Mouse (Mus musculus): ENCODE measurements around the gene Lrmda. TPM values are rescaled to one million over a fixed set of nuclear protein-coding genes. Genes with fewer than 3 reads are reported as not detected.

The Lrmda gene
- polyA plus RNA-seq, 1 experiment: not detected

- DNase-seq (ENCODE audit: low read depth): peak; percentile 73
- TF ChIP-seq POLR2A (IDR thresholded peaks at IDR 0.05; ENCODE audit: borderline replicate concordance, extremely low read depth, insufficient read depth, insufficient read length, poor library complexity, severe bottlenecking) (no peak), CTCF (IDR thresholded peaks at IDR 0.05; ENCODE audit: borderline replicate concordance, extremely low read depth, insufficient read depth, insufficient read length) (no peak)
Observed at GRCm38 (mm10) chr14:22807324-22807723, 787.8 kb downstream of the Lrmda start.

GRCm38 (mm10) chr14:22807726-22808594 lies 788.4 kb downstream of the Lrmda start:
- DNase-seq (ENCODE audit: low read depth): peak; percentile 94
- TF ChIP-seq POLR2A (IDR thresholded peaks at IDR 0.05; ENCODE audit: borderline replicate concordance, extremely low read depth, insufficient read depth, insufficient read length, poor library complexity, severe bottlenecking): no peak
- peak; percentile 87 for TF ChIP-seq CTCF (IDR thresholded peaks at IDR 0.05; ENCODE audit: borderline replicate concordance, extremely low read depth, insufficient read depth, insufficient read length)

GRCm38 (mm10) chr14:22808595-22809166 lies 789.2 kb downstream of the Lrmda start:
- no peak for DNase-seq (ENCODE audit: low read depth)
- TF ChIP-seq POLR2A (IDR thresholded peaks at IDR 0.05; ENCODE audit: borderline replicate concordance, extremely low read depth, insufficient read depth, insufficient read length, poor library complexity, severe bottlenecking) (no peak), CTCF (IDR thresholded peaks at IDR 0.05; ENCODE audit: borderline replicate concordance, extremely low read depth, insufficient read depth, insufficient read length) (no peak)

- no peak for DNase-seq (ENCODE audit: low read depth)
- TF ChIP-seq CTCF (IDR thresholded peaks at IDR 0.05; ENCODE audit: borderline replicate concordance, extremely low read depth, insufficient read depth, insufficient read length) (no peak), POLR2A (IDR thresholded peaks at IDR 0.05; ENCODE audit: borderline replicate concordance, extremely low read depth, insufficient read depth, insufficient read length, poor library complexity, severe bottlenecking) (no peak)
Observed at GRCm38 (mm10) chr14:22809229-22809628, 789.7 kb downstream of the Lrmda start.

GRCm38 (mm10) chr14:22810531-22810930 lies 791.0 kb downstream of the Lrmda start:
- TF ChIP-seq CTCF (IDR thresholded peaks at IDR 0.05; ENCODE audit: borderline replicate concordance, extremely low read depth, insufficient read depth, insufficient read length): no peak
- no peak for TF ChIP-seq POLR2A (IDR thresholded peaks at IDR 0.05; ENCODE audit: borderline replicate concordance, extremely low read depth, insufficient read depth, insufficient read length, poor library complexity, severe bottlenecking)
- no peak for DNase-seq (ENCODE audit: low read depth)

- TF ChIP-seq CTCF (IDR thresholded peaks at IDR 0.05; ENCODE audit: borderline replicate concordance, extremely low read depth, insufficient read depth, insufficient read length) (no peak), POLR2A (IDR thresholded peaks at IDR 0.05; ENCODE audit: borderline replicate concordance, extremely low read depth, insufficient read depth, insufficient read length, poor library complexity, severe bottlenecking) (no peak)
- DNase-seq (ENCODE audit: low read depth): peak; percentile 20
Observed at GRCm38 (mm10) chr14:22812824-22813223, 793.3 kb downstream of the Lrmda start.

GRCm38 (mm10) chr14:22813389-22813788 lies 793.9 kb downstream of the Lrmda start:
- DNase-seq (ENCODE audit: low read depth): peak; percentile 59
- TF ChIP-seq POLR2A (IDR thresholded peaks at IDR 0.05; ENCODE audit: borderline replicate concordance, extremely low read depth, insufficient read depth, insufficient read length, poor library complexity, severe bottlenecking) (no peak), CTCF (IDR thresholded peaks at IDR 0.05; ENCODE audit: borderline replicate concordance, extremely low read depth, insufficient read depth, insufficient read length) (no peak)

GRCm38 (mm10) chr14:22814811-22815345 lies 795.4 kb downstream of the Lrmda start:
- no peak for DNase-seq (ENCODE audit: low read depth)
- no peak for TF ChIP-seq POLR2A (IDR thresholded peaks at IDR 0.05; ENCODE audit: borderline replicate concordance, extremely low read depth, insufficient read depth, insufficient read length, poor library complexity, severe bottlenecking)
- no peak for TF ChIP-seq CTCF (IDR thresholded peaks at IDR 0.05; ENCODE audit: borderline replicate concordance, extremely low read depth, insufficient read depth, insufficient read length)

GRCm38 (mm10) chr14:22817346-22818201 lies 798.1 kb downstream of the Lrmda start:
- TF ChIP-seq POLR2A (IDR thresholded peaks at IDR 0.05; ENCODE audit: borderline replicate concordance, extremely low read depth, insufficient read depth, insufficient read length, poor library complexity, severe bottlenecking): no peak
- peak; percentile 39; the same call in 1 of the 2 replicates for TF ChIP-seq CTCF (IDR thresholded peaks at IDR 0.05; ENCODE audit: borderline replicate concordance, extremely low read depth, insufficient read depth, insufficient read length)
- peak; percentile 23 for DNase-seq (ENCODE audit: low read depth)

- TF ChIP-seq CTCF (IDR thresholded peaks at IDR 0.05; ENCODE audit: borderline replicate concordance, extremely low read depth, insufficient read depth, insufficient read length) (no peak), POLR2A (IDR thresholded peaks at IDR 0.05; ENCODE audit: borderline replicate concordance, extremely low read depth, insufficient read depth, insufficient read length, poor library complexity, severe bottlenecking) (no peak)
- no peak for DNase-seq (ENCODE audit: low read depth)
Observed at GRCm38 (mm10) chr14:22818202-22818530, 798.7 kb downstream of the Lrmda start.

GRCm38 (mm10) chr14:22822942-22823341 lies 803.4 kb downstream of the Lrmda start:
- DNase-seq (ENCODE audit: low read depth): no peak
- no peak for TF ChIP-seq CTCF (IDR thresholded peaks at IDR 0.05; ENCODE audit: borderline replicate concordance, extremely low read depth, insufficient read depth, insufficient read length)
- TF ChIP-seq POLR2A (IDR thresholded peaks at IDR 0.05; ENCODE audit: borderline replicate concordance, extremely low read depth, insufficient read depth, insufficient read length, poor library complexity, severe bottlenecking): no peak
